Mouse (Mus musculus) megakaryocyte, embryonic 14.5 days (primary cell): ENCODE data around the gene Dnah2.

Source experiments
- FLI1 ChIP-seq: IDR thresholded peaks from 2 replicates; pipeline ENCODE4 v1.6.1; 2012; ENCODE audit warnings: low read length, inconsistent platforms, mixed read lengths
- GATA1 ChIP-seq: IDR thresholded peaks from 3 replicates; pipeline ENCODE4 v1.6.1; 2012; ENCODE audit warnings: mixed read lengths, low read length, inconsistent platforms, borderline replicate concordance

- TF ChIP-seq GATA1 = no peak
- no peak for TF ChIP-seq FLI1
Observed at GRCm38 (mm10) chr11:69413221-69414181, 135.4 kb downstream of the Dnah2 start, which contains the start of gene Kdm6b.
